Mouse (Mus musculus): ENCODE results near the gene Lfng. TPM values are rescaled to one million over a fixed set of nuclear protein-coding genes. Genes with fewer than 3 reads are reported as not detected.
A peak's percentile ranks its signal among the peaks of the same experiment; 100 is the strongest.

Lfng gene
- polyA plus RNA-seq, 2 experiments, result 19.2 to 38.9 TPM

- peak; percentile 69 for DNase-seq (ENCODE audit: low spot score)
- Histone ChIP-seq H3K27ac (replicated peaks; ENCODE audit: low read depth, low read length) (peak overlapping the region; percentile 52; the same call in 1 of the 2 replicates), H3K9ac (ENCODE audit: low read depth, low read length, severe bottlenecking) (no peak overlapping the region), H3K4me2 (replicated peaks; ENCODE audit: low read depth, low read length, severe bottlenecking) (no peak overlapping the region), H3K4me1 (ENCODE audit: control insufficient read depth, insufficient read depth, low read length) (peaks cover 10% of the 10 kb centered on the region), H3K9me3 (ENCODE audit: control insufficient read depth, low read length) (no peaks in the 10 kb centered on the region), H3K27me3 (ENCODE audit: control insufficient read depth, insufficient read depth, low read length) (no peaks in the 10 kb centered on the region), H3K4me3 (replicated peaks; ENCODE audit: low read length) (no peak overlapping the region), H3K36me3 (ENCODE audit: control insufficient read depth, insufficient read depth, low read length) (no peaks in the 10 kb centered on the region)
- no peak for TF ChIP-seq POLR2A (IDR thresholded peaks at IDR 0.05; ENCODE audit: borderline replicate concordance, extremely low read depth, insufficient read depth, insufficient read length)
- ATAC-seq (ENCODE audit: low FRiP score, low read depth), result no peak
- WGBS, result 62% methylated on average over 7 of the region's 7 CpGs
Measured at GRCm38 (mm10) chr5:140652587-140652986, 45.5 kb downstream of the Lfng start.

- Histone ChIP-seq H3K9me3 (ENCODE audit: control insufficient read depth, low read length) (no peaks in the 10 kb centered on the region), H3K27me3 (ENCODE audit: control insufficient read depth, insufficient read depth, low read length) (no peaks in the 10 kb centered on the region), H3K4me2 (replicated peaks; ENCODE audit: low read depth, low read length, severe bottlenecking) (no peak overlapping the region), H3K4me1 (ENCODE audit: control insufficient read depth, insufficient read depth, low read length) (peaks cover 7% of the 10 kb centered on the region; the same call in 1 of the 2 replicates), H3K9ac (ENCODE audit: low read depth, low read length, severe bottlenecking) (no peak overlapping the region), H3K27ac (replicated peaks; ENCODE audit: low read depth, low read length) (no peak overlapping the region; the same call in 1 of the 2 replicates), H3K4me3 (replicated peaks; ENCODE audit: low read length) (no peak overlapping the region), H3K36me3 (ENCODE audit: control insufficient read depth, insufficient read depth, low read length) (no peaks in the 10 kb centered on the region)
- DNase-seq (ENCODE audit: low spot score) (no peak), ATAC-seq (ENCODE audit: low FRiP score, low read depth) (no peak)
- WGBS, result 73% methylated on average over 15 of the region's 15 CpGs
- TF ChIP-seq POLR2A (IDR thresholded peaks at IDR 0.05; ENCODE audit: borderline replicate concordance, extremely low read depth, insufficient read depth, insufficient read length), result no peak
Measured at GRCm38 (mm10) chr5:140654096-140654845, 47.2 kb downstream of the Lfng start.

GRCm38 (mm10) chr5:140659607-140660272 is 52.6 kb downstream of the Lfng start:
- peak overlapping the region; percentile 5; the same call in 1 of the 2 replicates for H3K4me2 ChIP-seq (replicated peaks; ENCODE audit: low read depth, low read length, severe bottlenecking)
- no peaks in the 10 kb centered on the region for H3K27me3 ChIP-seq (ENCODE audit: control insufficient read depth, insufficient read depth, low read length)
- H3K9me3 ChIP-seq (ENCODE audit: control insufficient read depth, low read length), result no peaks in the 10 kb centered on the region
- H3K9ac ChIP-seq (ENCODE audit: low read depth, low read length, severe bottlenecking), result no peak overlapping the region
- no peak for DNase-seq (ENCODE audit: low spot score)
- H3K4me1 ChIP-seq (ENCODE audit: control insufficient read depth, insufficient read depth, low read length), result peaks cover 21% of the 10 kb centered on the region
- ATAC-seq (ENCODE audit: low FRiP score, low read depth), result no peak
- H3K4me3 ChIP-seq (replicated peaks; ENCODE audit: low read length), result no peak overlapping the region
- no peaks in the 10 kb centered on the region for H3K36me3 ChIP-seq (ENCODE audit: control insufficient read depth, insufficient read depth, low read length)
- 39% methylated on average over 16 of the region's 16 CpGs for WGBS
- no peak for TF ChIP-seq POLR2A (IDR thresholded peaks at IDR 0.05; ENCODE audit: borderline replicate concordance, extremely low read depth, insufficient read depth, insufficient read length)
- H3K27ac ChIP-seq (replicated peaks; ENCODE audit: low read depth, low read length), result no peak overlapping the region

- 77% methylated on average over 1 of the region's 1 CpGs for WGBS
- Histone ChIP-seq H3K27me3 (ENCODE audit: control insufficient read depth, insufficient read depth, low read length) (no peaks in the 10 kb centered on the region), H3K4me3 (replicated peaks; ENCODE audit: low read length) (no peak overlapping the region), H3K27ac (replicated peaks; ENCODE audit: low read depth, low read length) (no peak overlapping the region), H3K4me2 (replicated peaks; ENCODE audit: low read depth, low read length, severe bottlenecking) (no peak overlapping the region), H3K4me1 (ENCODE audit: control insufficient read depth, insufficient read depth, low read length) (peaks cover 21% of the 10 kb centered on the region), H3K36me3 (ENCODE audit: control insufficient read depth, insufficient read depth, low read length) (peaks cover 4% of the 10 kb centered on the region; the same call in 1 of the 2 replicates), H3K9ac (ENCODE audit: low read depth, low read length, severe bottlenecking) (no peak overlapping the region), H3K9me3 (ENCODE audit: control insufficient read depth, low read length) (no peaks in the 10 kb centered on the region)
- DNase-seq (ENCODE audit: low spot score) (no peak), ATAC-seq (ENCODE audit: low FRiP score, low read depth) (no peak)
- no peak for TF ChIP-seq POLR2A (IDR thresholded peaks at IDR 0.05; ENCODE audit: borderline replicate concordance, extremely low read depth, insufficient read depth, insufficient read length)
Measured at GRCm38 (mm10) chr5:140660398-140660797, 53.3 kb downstream of the Lfng start.

GRCm38 (mm10) chr5:140661427-140661826 is 54.3 kb downstream of the Lfng start:
- no peak for TF ChIP-seq POLR2A (IDR thresholded peaks at IDR 0.05; ENCODE audit: borderline replicate concordance, extremely low read depth, insufficient read depth, insufficient read length)
- no peak overlapping the region for H3K4me3 ChIP-seq (replicated peaks; ENCODE audit: low read length)
- no peak overlapping the region for H3K9ac ChIP-seq (ENCODE audit: low read depth, low read length, severe bottlenecking)
- 48% methylated on average over 8 of the region's 8 CpGs for WGBS
- no peaks in the 10 kb centered on the region for H3K9me3 ChIP-seq (ENCODE audit: control insufficient read depth, low read length)
- no peak for ATAC-seq (ENCODE audit: low FRiP score, low read depth)
- no peak overlapping the region for H3K4me2 ChIP-seq (replicated peaks; ENCODE audit: low read depth, low read length, severe bottlenecking)
- no peak for DNase-seq (ENCODE audit: low spot score)
- peaks cover 21% of the 10 kb centered on the region for H3K4me1 ChIP-seq (ENCODE audit: control insufficient read depth, insufficient read depth, low read length)
- H3K27me3 ChIP-seq (ENCODE audit: control insufficient read depth, insufficient read depth, low read length), result no peaks in the 10 kb centered on the region
- H3K27ac ChIP-seq (replicated peaks; ENCODE audit: low read depth, low read length), result no peak overlapping the region
- peaks cover 9% of the 10 kb centered on the region; the same call in 1 of the 2 replicates for H3K36me3 ChIP-seq (ENCODE audit: control insufficient read depth, insufficient read depth, low read length)

Data from limb, embryonic 14.5 days (tissue).